Mouse (Mus musculus) induced T-regulatory cell, adult 2 months (primary cell): ENCODE results near the gene Rnf187.

Experiments used
- DNase-seq: peaks from one replicate; pipeline ENCODE4 v3.0.0-alpha.2; 2012; ENCODE audit warnings: low read depth

Rnf187 gene

DNA sequence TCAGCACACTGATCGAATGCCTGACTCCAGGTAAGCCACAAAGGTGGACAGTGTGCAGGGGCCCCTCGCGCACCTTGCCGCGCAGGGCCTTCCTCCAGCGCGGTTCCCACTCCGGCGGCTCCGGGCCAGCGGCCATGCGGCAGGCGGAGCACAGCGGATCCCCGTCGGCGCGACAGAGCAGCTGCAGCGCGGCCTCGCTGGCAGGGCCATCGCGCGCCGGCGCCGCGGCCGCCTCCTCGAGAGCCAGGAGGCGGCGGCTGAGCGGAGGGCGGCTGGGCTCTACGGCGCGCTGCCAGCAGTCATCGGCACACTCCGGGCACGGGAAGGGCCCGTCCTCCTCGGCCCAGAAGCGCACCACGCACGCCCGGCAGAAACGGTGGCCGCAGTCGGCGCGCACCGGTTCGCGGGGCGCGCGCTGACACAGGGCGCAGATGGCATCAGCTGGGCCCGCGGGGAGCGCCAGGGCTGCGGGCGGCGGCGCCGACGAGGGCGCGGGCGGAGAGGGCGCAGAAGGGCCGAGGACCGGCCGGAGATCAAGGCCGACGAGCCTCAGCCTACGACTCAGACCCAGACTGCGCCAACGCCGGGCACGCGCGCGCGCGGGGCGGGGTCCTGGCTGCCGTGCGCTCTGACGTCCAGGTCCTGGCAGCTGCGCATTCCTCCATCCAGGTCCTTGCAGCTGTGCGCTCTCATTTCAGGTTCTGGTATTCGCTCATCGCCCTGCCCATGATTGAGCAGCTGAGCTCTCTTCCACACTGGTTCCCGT, at the start of gene Rnf187:
Gene Rnf187, minus strand, starts transcription at position 595 of the 766 bp plus-strand sequence.
- peak; percentile 92 for DNase-seq

GRCm38 (mm10) chr11:58985299-58985917, 46.7 kb upstream of the Rnf187 start:
- DNase-seq, result no peak

DNA sequence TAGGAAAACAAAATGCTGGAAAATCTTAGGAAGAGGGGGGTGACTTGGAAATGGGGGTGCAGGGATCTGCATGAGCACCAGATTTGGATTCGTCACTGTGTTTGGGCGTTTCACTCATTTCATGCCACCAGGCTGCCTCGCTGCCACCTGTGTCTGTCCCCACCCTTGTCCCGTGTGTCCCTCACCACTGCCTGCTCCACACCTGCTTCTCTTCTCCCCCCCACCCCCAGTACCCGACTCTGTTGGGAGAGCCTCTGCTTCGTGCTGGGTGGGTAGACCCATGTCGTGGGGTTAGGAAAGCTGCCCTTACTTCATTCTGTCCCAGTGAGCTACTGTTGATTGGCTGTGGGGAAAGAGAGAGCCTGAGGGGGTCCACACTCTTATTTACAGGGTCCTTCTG, 45.9 kb upstream of the Rnf187 start:
- DNase-seq, result no peak

DNA sequence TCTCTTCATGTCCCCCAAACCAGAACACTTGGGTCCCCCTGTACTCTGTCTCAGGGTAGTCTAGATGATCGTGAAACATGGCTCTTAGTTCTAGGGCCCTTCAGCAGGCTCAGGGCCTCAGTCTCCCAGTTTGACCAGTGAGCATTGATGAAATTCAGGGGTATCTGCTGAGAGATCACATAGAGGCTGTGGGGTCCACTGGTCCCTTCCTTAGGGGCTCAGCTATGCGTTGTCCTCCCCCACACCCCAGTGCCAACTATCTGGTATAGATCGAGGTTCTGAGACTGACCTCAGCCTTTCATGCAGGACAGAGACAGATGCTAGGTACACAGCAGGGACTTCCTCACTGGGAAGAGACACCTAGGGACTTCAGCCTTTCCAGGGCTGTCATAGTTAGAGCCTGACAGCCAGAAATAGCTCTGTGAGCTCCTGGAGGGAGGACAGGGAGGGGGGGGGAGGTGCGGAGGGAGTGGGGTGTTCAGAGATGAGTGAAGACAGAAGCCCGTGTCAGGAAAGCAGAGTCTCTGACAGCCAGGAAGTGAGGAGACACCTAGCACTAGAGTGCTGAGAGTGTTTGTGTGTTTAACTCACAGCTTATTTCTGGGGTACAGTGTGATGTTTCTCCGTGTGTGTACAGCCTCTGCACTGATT, 45.1 kb upstream of the Rnf187 start:
- DNase-seq, result no peak

DNA sequence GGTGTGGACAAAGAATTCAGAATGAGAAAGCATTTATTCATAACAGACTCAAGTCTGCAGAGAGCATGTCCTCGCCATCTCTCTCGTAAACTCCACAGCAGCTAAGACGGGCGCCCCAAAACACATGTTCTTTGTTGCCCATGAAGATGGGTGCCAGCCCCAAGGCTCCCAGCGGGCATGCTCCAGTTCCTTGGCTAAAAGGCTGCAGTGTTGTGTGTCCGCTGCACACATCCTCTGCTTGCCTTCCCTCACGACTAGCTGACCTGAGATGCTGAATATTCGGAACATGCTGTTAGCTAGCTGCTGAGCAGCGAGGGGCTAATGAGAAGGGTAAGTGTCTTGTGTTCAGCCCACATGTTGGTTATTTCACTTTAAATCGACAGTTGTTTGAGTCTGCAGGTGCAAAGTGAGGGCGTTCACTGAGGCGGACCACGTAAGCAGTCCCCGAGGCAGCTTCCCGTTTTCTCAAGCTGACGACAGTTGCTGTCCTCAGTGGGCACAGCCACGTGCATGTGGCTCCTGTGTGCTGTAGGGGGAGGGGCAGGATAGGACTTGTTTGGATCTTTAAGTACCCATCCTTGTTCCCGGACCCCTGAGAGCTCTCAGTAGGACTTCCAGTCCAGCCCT, 43.9 kb upstream of the Rnf187 start:
- no peak for DNase-seq

- peak; percentile 82 for DNase-seq
These were observed 43.1 kb upstream of the Rnf187 start for GRCm38 (mm10) chr11:58981541-58982447.

DNA sequence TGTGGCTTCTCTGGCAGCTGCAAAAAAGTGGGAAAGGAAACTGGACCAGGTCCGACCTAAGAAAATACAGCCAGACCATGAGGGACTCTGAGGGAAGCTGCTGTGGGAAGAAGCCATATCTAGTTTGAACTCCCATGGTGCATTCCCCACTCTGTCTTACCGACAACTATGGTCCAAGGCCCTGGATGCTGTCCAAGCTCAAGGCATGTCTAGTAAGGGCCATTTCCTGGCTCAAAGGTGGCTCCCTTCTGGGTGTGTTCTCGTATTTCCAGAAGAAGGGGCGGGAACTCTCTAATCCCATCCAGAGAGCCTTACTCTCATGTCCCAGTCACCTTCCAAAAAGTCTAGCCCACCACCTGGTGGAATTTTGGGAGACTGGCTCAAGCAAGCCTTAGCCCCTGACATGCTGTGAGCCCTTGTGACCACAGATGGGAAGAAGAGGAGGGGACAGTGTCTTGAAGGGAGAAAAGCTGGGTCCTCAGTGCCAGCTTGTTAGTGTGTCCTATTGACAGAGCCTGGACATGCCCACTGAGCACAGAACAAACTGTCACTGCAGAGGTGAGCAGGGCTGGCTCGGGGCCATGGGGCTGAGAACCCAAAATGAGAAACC, 41.8 kb upstream of the Rnf187 start:
- DNase-seq, result no peak

GRCm38 (mm10) chr11:58979661-58980060, 40.9 kb upstream of the Rnf187 start:
- no peak for DNase-seq

DNA sequence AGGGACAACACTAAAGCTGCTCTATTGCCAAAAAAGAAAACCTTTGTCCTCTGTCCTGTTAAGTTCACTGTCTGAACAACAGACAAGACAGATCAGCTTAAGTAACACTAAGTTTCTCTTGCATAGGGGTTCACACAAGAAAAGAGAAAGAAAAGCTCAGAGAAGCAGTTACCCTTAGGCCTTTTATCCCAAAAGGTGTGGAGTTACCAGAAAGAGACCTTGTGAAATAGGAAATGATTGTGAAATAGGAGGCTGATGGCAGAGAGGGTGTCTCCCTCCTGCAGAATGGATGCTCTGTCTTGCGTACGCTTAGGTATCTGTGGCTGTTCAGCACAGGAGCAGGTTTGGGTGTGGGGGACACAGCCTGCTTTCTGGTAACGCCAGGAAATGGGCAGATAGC, 40.5 kb upstream of the Rnf187 start:
- no peak for DNase-seq

DNA sequence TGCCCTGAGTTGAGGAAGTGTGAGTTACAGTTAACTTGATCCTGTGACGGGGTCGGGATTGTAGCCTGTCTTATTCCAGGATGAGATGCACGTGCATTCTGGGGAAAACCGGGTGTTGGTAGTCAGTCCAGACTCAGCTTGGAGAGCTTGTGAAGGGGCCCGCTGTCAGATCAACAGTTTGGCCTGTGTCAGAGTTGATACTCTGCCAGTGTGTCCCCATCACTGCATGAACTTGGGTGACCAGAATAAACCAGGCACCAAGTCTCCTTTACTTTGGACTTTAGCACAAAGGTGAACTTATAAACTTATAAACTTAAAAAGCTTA, 40.0 kb upstream of the Rnf187 start:
- DNase-seq, result no peak

GRCm38 (mm10) chr11:58978027-58978705, 39.5 kb upstream of the Rnf187 start, which contains the start of gene Trim11:
Gene Trim11, plus strand, starts transcription at chr11:58978093.
- DNase-seq, result peak; percentile 89

GRCm38 (mm10) chr11:58977607-58978026, 38.9 kb upstream of the Rnf187 start:
- DNase-seq, result no peak

GRCm38 (mm10) chr11:58977150-58977549, 38.4 kb upstream of the Rnf187 start:
- DNase-seq, result no peak

- DNase-seq, result no peak
These were observed 35.7 kb upstream of the Rnf187 start for GRCm38 (mm10) chr11:58974414-58974813.

DNA sequence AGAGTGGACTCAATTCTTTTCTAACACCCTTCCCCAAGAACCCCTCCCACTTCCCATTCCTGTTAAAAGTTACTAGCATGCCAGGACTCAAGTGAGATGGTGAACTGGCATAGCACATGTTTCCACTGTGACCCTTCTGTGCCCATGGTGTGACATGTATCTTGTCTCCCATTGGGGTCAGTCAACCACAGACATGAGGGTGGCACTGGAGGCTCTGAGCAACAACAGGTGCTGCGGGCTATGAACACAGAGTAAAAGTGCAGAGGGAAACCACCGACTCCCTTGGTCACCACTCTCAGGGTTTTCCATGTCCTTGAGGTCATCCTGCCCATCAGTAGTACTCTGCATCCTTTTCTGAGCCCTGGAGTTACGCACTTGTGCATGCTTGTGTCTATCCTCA, 33.1 kb upstream of the Rnf187 start:
- DNase-seq, result no peak

DNA sequence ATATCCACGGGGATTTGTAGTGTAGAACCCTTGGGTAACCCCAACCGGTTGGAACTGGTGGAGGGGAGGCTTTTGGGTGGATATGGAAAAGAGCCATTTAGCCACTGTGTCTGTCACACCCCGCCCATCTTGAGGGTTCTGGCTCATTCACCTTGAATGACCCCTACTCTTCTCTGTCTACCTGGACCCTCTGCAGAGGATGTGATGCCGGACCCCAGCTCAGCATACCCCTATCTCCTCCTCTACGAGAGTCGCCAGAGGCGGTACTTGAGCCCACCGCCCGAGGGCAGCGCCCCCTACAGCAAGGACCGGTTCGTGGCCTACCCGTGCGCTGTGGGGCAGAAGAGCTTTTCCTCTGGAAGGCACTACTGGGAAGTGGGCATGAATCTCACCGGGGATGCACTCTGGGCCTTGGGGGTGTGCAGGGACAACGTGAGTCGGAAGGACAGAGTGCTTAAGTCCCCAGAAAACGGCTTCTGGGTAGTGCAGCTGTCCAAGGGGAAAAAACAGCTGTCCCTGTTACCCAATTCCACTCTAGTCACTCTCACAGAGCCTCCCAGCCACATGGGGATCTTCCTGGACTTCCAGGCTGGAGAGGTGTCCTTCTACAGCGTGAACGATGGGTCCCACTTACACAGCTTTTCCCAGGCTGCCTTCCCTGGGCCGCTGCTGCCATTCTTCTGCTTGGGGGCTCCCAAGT, 32.3 kb upstream of the Rnf187 start:
- DNase-seq, result no peak

DNA sequence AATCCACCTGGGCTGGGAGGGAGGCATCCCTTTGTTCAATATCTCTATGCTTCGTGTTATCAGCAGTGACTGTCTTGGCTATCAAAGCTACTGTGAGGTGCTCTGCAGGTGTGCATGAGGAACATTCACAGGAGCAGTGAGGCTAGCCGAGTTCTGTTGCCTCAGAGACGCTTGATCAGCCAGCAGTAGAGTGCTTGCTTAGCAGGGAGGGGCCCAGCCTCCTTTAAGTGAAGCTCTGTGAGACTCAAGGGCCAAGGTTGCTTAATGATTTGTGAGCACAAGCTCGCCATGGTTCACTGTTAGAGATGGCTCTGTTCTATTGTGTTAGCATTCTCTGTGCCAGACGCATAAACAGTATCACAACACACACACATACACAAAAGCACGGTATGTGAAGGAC, 30.9 kb upstream of the Rnf187 start:
- DNase-seq, result no peak

DNA sequence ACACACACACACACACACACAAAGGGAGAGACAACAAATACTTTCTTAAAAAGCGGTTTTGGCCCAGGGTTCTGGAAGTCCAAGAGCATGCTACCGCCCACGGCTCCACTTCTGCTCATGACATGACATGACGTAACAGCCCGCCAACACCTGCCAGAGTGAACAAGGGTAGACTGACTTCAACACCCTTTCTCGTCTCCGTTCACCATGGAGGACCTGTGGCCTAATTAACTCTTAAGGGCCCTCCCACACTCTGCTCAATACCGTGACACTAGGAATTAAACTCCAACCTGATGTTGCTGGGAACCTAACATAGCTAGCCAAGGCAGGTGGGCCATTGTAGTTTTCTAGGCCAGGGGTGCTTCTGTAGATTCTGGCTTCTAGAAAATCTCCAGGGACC, 30.3 kb upstream of the Rnf187 start:
- no peak for DNase-seq

- no peak for DNase-seq
These were observed 29.8 kb upstream of the Rnf187 start for GRCm38 (mm10) chr11:58968551-58968950.

GRCm38 (mm10) chr11:58967346-58967745, 28.6 kb upstream of the Rnf187 start:
- peak; percentile 72 for DNase-seq
